Mouse (Mus musculus) heart, adult 2 months (tissue): ENCODE results near the gene Odf3.

ENCODE experiments used
- CTCF ChIP-seq: fragments of 200-600 bp; IDR thresholded peaks from 2 replicates; pipeline ENCODE4 v1.8.1; 2022; ENCODE audit warnings: antibody characterized with exemption, mild to moderate bottlenecking, moderate library complexity
- POLR2A ChIP-seq: fragments of 200-500 bp; IDR thresholded peaks from 2 replicates; pipeline ENCODE4 v1.6.1; 2011; ENCODE audit warnings: mild to moderate bottlenecking, low read depth, low read length, control low read depth; ENCODE audit not compliant: insufficient read depth

DNA sequence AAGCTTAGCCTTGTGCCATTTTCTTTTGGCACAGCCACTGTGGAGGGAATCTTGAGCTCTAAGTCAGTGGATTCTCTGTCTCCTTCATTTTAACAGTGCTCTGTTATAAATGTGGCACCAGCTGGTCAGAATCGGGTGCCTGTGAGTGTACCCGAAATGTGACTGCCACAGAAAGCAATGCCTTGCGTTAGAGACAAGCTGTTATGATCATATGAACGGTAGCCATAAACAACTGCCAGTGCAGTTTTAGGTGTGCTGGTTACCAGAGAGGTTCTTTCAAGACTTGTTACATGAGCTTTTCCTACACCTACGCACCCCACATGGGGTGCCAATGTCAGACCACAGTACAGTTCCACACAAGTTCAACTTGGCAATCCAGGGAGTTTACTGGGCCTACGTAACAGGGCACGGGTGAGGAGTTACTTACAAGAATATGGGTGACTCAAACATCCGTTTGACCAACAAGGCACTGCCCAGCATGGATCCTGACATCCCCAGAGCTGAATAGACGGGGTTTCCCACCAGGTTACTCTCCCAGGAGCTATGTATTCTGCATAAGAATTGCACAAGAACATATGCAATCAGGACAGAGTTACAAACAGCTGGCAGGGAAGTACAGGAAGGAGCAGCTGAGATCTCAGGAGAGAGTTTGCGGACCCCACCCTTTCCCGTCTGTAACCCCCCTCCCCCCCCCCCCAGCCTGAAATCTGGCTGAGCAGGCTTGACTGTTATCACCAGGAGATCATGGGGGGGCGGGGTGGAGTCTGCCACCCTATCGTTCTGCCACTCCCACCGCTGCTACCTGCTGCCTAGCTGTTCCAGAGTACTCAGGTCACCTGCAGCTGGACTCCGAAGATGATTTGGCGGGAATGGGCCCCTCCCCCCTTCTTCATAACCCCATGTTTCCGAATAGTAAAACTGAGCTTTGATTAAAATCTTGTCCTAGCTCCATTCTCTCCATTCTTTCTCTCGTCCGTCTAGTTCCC lies 6.6 kb upstream of the Odf3 start:
- TF ChIP-seq CTCF (no peak), POLR2A (no peak)
